Mouse (Mus musculus) spleen, postnatal 10 days (tissue): ENCODE measurements around the gene Fam161a.

Experiments
- DNase-seq, 2 experiments: peaks; one replicate each; pipeline ENCODE4 v3.0.0; 2021 to 2022; ENCODE audit warnings: low spot score in 2 of 2

Fam161a gene

DNA sequence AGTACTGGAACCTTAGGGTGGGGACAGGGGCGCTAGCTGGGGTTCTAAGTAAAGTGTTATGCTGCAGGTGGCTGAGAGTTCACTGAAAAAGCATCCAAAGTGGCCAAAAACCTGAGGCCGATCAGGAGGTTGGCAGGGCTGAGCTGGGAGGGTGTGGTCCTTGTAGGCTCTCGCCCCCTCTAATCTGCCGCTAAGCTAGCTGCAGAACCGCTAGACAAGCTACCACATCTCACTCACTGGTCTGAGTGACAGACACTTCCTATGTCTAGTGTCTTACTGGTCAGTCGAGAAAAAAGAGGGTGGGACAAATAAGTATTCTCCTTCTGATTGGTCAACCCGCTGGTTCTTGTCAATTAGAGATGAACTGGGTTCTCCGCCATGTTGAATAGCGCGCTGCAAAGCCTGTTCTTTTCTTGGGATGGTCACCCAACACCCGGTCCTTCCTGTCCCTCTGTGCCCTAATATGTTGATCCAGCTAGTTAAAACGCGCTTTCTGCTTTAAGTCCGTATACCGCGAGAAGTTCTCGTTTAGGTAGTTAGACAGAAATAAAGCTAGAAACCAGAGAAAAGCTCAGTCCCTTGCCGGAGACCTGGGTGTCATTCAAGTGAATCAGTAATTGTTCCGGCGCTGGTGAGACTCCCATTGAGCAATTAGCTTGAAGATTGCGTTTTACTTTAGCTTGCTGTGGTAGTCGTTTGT lies at the start of gene Fam161a:
TSS of gene Fam161a (plus strand) at position 51 of the 700 bp plus-strand sequence.
- DNase-seq: peak; percentile 70 to 75

DNA sequence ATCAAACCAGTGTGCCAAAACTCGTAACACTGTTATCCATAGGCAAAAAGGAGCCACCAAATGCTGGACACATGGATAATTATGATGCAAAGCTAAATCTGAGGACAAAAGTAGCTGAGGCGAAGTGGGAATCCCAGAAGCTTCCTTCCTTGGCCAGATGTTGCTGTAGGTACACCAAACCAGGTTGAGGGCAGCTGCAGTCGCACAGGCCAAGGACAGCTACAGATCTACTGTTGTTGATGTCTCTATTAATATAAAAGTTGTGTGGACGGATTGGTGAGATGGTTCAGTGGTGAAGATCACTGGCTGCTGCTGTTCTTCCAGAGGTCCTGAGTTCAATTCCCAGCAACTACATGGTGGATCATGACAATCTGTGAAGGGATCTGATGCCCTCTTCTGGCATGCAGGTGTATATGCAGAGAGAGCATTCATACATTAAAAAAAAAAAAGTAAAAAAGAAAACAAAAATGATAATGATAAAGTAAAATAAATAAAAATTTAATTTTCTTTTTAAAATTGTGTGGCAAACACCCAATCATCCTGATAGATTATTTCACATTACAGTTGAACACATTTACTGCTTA lies 49.4 kb upstream of the Fam161a start:
- DNase-seq: no peak

DNA sequence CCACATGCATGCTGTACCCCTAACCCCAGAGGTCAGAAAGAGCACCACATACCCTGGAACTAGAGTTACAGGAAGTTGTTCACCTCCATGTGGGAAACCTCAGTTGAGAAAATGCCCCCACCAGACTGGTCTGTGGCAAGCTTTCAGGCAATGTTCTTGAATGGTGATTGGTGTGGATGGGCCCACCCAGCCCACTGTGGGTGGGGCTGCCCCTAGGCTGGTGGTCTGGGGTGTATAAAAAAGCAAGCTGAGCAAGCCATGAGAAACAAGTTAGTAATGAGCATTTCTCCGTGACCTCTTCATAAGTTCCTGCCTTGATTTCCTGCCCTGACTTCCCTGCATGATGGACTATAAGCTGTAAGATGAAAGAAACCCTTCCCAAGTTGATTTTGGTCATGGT lies 45.2 kb upstream of the Fam161a start:
- no peak for DNase-seq

DNA sequence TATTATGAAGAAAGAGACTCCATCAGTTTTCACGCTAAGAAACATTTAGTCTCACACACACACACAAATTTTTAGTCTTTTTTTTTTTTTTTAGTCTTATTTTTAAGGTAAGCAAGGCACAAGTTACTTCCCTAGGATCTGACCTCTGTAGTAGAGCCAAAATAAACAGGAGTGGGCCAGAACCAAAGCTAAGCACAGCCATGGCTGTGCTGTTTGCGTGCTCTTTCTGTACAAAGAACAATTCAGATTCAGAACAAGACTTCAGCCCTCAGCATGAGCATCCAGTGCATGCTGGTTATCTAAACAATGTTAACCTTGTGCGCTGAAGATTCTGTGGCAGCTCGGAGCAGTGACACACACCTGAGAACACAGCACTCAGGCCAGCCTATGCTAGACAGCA lies 42.9 kb upstream of the Fam161a start:
- no peak for DNase-seq

DNA sequence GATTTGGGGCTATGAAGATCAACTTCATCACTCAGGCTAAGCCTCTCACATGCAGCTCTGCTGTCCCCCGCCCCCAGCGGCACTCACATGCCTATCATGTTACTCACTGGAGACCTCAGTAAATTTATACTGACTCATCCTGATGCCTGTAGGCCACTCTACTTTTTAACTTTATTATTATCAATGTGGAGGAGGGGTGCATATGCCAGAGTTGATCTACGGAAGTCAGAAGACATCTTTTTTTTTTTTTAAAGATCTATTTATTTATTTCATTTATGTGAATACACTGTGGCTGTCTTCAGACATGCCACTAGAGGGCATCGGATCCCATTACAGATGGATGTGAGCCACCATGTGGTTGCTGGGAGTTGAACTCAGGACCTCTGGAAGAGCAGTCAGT lies 41.8 kb upstream of the Fam161a start:
- no peak for DNase-seq

DNA sequence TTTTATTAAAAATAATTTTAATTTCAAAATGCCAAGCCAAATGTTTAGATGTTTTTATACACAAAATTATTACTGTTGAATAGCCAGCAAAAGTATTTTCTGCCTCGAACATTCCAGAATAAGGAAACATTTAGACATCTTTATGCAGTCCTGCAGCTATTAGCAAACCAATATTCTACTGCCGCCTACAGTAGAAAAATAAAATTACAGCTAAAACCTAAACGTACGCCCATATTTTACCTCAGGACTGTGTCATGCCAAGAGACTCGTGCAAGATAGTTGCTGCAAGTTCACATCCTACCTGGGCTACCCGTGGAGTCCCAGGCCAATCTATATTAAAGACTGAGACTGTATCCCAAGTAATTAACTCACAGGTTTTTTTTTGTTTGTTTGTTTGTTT lies 37.8 kb upstream of the Fam161a start:
- no peak for DNase-seq

DNA sequence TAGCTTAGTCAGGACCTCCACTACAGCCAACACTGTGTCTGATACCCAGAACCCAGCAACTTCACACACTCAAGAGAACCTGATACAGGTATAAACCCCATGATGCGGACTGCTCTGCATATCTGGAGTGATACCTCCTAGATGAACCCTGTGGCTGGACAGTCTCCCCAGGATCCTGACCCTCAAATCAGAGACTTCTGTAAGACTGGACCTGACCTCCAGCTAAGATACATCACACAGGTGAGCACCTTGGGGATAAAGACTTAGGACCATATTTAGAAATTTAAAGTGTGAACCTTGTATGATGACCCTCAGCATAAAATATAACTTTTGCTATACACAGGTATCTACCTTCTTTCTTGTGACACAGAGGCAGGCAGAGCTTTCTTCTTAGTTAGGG lies 36.8 kb upstream of the Fam161a start:
- no peak for DNase-seq

DNA sequence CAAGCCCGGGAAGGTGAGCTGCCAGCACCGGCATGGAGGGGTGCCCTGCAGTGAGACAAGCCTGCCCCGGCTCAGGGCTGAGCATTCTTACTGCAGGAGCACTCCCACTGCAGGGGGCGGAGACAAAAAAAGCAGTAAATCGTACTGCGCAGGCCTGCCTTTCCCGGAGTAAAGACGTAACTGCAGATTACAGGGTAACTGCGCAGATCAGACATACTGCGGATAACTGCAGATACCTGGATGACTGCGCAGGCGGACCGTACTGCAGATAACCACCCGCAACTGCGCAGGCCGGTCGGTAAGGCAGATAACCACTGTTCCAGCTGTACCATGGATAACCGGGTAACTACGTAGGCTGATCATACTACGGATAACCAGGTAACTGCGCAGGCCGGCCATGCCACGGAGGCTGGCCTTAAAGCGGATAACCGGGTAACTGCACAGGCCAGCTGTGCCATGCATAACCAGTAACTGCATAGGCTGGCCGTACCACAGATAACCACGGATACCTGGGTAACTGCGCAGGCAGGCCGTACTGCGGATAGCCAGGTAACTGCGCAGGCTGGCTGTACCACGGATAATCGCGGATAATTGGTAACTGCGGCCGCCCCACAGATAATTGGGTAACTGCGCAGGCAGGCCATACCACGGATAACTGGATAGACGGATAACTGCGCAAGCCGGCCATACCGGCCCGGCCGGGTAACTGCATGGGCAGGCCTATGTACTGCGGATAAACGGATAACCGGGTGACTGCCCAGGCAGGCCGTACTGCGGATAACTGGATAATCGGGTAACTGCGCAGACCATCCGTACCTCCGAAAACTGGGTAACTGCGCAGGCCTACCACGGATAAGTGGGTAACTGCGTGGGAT lies 35.3 kb upstream of the Fam161a start, which contains the start of gene Zrsr1:
TSS of gene Zrsr1 (plus strand) at position 171 of the 875 bp plus-strand sequence.
- peak; percentile 55 to 69 for DNase-seq

DNA sequence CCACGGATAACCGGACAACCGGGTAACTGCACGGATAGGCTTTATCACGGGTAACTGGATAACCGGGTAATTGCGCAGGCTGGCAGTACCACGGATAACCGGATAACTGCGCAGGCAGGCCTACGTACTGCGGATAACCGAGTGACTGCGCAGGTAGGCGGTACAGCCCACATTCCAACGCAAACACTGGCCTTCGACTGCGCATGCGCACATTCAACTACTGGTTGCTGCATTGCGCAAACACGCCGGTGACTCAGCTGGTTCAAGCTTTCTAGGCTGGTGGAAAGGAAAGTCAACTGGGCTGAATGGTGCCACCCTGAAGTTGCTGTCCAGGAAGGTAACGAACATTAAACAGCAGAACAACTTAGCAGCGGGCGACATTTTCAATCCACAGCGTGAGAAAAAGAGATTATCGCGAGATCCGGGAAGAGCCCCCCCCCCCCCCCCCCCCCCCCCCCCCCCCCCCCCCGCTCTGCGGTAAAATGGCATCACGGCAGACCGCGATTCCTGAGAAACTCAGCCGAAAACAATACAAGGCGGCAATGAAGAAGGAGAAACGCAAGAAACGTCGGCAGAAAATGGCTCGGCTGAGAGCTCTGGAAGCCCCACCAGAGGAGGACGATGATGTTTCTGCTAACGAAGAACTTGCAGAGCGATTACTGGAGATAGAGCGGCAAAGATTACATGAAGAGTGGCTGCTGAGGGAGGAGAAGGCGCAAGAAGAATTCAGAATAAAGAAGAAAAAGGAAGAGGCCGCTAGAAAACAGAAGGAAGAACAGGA lies 34.4 kb upstream of the Fam161a start:
- peak; percentile 78 to 89 for DNase-seq

DNA sequence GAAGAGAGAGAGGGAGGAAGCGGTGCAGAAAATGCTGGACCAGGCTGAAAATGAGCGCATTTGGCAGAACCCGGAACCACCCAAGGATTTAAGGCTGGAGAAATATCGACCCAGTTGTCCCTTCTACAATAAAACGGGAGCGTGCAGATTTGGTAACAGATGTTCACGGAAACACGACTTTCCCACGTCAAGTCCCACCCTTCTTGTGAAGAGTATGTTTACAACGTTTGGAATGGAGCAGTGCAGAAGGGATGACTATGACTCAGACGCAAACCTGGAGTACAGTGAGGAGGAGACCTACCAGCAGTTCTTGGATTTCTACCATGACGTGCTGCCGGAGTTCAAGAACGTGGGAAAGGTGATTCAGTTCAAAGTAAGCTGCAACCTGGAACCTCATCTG lies 33.7 kb upstream of the Fam161a start:
- no peak for DNase-seq

DNA sequence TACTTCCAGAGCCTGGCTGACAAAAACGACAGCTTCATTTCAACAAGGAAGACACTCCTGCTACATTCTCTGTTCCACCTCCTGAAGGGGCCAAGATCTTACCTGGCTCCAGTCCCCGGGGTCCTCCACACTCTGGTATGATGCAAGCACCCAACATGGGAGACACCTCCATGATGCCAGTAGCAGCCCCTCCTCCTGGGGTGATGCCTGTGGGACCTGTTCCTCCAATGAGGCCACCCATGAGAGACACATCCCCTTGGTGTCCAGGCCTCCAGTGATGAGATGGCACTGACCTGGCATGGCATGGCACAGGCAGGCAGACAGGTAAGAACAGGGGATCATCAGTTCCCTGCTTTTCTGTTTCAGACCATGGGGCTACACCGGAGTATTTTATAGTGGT lies 29.1 kb upstream of the Fam161a start:
- peak in 1 of 2 experiments; percentile 9 for DNase-seq

DNA sequence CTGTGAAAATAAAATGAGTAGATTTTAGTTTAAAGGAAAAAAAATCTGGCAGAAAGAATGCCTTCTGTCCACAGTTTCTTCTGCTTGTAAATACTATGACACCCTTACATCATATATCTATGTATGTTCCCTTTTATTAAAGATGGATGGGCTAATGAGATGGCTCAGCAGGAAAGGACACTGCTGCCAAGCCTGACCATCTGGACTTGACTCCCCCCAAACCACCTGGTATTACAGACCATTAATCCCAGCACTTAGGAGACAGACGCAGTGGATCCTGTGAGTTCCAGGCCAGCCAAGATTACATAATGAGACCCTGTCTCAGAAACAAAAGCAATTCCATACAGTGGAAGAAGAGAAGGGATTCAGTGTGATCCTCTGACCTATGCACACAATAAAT lies 28.6 kb upstream of the Fam161a start:
- DNase-seq: no peak

DNA sequence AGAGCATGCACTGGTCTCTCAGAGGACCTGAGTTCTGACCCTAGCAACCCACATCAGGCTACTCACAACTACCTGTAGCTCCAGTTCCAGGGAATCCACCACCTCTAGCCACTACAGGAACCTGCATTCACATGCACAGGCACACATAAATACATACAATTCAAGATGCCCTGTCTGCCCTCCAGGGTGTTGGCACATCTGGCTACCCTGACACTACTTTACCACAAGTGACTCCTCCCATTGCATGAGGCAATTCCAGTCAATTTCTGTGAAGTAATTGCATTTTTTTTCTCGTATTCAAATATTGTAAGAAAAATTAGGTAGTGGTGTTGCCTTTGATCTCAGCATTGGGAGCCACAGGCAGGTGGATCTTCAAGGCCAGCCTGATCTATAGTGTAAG lies 28.1 kb upstream of the Fam161a start:
- peak in 1 of 2 experiments; percentile 7 for DNase-seq

DNA sequence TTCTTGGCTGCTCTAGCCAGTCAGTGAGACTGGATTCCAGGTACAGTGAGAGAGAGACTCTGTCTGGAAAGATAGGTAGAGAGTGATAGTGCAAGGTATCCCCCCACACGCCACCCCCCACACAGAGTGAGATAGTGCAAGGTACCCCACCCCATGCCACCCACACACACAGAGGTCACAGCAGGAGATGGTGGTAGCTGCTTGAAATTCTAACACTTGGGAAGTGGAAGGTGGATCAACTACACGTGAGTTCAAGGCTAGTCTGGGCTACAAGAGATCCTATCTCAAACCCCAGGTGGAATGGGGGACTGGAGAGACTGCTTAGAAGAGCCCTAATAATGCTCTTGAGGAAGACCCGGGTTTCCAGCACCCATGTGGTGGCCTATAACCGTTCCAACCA lies 26.3 kb upstream of the Fam161a start:
- peak in 1 of 2 experiments; percentile 13 for DNase-seq

DNA sequence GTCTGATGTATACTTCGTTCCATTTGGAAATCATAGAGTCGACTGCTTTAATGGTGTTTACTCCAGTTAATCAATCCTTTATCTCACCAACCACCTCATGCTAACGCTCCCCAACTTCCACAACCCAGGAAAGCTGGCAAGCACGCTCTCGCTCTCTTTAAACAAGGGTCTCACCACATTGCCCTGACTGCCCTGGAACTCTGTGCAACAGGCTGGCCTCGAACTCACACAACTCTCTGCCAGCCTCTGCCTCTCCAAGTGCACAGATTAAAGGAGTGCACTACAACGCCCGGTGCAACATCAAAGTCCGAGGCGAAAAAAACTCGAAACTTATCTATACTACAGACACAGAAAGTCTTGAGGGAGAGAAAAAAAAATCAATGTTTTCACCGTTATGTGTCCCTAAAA lies 25.8 kb upstream of the Fam161a start:
- DNase-seq: peak; percentile 39 to 52

DNA sequence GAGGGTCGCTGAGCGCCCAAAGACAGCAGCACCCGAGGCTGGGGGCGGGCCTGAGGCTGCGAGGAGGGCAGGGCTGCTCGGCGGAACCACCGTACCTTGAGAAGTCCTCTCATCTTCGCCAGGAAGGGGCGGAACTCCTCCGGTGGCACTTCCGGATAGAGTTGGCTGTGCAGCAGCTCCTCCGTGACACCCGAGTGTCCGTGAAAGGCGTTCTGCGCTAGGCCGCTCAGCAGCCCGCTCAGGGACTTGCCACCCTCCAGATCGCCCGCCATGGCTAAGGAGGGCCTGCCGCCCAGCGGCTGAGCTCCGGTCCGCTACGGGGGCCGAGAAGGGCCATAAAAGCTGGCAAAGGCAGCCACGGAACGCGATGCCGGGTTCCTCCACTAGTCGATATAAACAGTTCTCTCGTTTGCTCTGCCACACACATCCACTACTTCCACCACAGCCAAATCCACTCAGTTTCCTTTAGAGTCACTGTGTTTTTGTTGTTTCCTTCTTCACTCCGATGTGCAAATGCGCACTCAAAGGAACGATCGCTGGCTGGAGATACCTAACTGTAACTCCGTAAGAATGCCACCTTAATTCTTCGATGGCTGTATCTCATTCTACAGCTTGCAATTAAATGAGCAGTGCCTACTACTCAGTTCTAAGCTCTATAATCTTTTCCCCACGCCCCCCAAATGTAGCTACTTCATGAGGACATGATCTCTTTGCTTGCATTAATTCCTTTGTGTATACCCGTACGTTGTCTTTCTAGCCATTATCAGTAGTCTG lies 25.2 kb upstream of the Fam161a start, which contains the start of the genes Gm28048 and Commd1:
TSS of gene Gm28048 (minus strand) at position 107 of the 774 bp plus-strand sequence.
TSS of gene Commd1 (minus strand) at position 399 of the 774 bp plus-strand sequence.
- peak; percentile 99 for DNase-seq

DNA sequence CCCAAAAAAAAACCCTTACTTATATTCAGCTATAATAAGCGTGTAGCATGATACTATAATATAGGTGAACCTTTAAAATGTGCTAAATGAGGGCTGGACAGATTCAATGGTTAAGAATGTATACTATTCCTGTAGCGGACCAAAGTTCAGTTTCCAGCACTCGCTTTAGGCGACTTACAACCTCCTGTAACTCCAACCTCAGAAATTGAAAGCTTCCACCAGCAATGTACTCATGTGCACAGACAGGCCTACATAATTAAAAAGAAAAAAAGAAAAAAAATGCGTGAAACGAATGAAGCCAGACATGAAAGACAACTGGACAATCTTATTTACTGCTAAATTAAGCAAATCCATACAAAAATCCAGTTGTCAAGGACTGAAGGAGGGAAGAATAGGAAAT lies 24.5 kb upstream of the Fam161a start:
- DNase-seq: peak in 1 of 2 experiments; percentile 7

DNA sequence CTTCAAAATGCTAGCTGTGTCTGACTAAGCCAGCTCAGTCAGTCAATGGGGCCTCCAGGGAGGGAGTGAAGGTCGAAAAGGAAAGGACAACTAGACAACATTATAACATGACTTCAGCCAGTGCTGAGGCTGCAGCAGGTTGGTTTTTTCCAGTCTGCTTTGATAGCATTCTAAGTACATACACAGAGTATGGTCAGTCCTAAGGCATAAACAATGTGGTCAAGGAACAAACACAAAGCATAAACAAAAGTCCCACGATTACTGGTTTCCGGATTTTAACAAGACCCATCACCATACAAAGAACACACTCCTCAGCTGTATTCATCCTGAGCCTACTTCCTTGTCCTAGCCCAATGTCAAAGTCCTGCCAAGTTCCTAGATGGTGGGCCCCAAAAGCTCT lies 21.8 kb upstream of the Fam161a start:
- DNase-seq: peak in 1 of 2 experiments; percentile 2

DNA sequence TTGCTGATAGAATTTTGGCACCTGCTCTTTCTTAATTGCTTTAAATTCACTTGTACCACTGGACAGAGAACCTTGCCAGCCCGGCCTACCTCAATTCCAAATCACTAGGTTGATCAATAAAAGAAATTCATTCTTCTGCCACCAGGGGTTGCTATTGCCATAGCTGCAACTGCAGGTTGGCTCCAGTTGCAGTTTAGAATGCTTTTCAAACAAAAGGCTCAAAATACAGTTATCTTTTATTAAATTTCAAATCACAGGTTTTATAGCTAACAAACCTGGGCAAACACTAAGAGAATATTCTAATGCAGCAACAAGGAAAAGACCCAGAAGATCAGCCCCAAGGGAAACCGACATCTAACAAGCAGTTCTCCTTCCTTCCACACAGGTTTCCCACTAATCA lies 20.0 kb upstream of the Fam161a start:
- peak in 1 of 2 experiments; percentile 52 for DNase-seq

DNA sequence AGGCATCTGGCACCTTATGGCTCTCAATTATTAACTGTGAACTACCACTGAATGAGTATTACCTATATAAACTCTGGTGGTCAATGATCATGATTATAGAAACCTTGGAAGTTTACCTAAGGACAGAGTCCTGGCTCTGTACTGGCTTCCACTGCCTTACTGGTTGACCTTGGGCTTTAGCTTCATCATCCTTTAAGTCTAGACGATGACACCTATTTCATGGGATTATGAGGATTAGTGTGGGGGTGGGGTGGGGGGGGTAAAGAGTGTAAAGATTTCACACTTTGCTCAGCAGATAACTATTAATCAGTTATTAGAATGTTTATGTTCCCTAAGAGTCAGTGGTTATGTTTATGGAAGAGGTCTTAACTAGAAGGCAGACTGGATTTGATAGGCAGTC lies 17.5 kb upstream of the Fam161a start:
- DNase-seq: no peak
